Mouse (Mus musculus): ENCODE measurements around the gene Snrnp70.

The Snrnp70 gene

DNA sequence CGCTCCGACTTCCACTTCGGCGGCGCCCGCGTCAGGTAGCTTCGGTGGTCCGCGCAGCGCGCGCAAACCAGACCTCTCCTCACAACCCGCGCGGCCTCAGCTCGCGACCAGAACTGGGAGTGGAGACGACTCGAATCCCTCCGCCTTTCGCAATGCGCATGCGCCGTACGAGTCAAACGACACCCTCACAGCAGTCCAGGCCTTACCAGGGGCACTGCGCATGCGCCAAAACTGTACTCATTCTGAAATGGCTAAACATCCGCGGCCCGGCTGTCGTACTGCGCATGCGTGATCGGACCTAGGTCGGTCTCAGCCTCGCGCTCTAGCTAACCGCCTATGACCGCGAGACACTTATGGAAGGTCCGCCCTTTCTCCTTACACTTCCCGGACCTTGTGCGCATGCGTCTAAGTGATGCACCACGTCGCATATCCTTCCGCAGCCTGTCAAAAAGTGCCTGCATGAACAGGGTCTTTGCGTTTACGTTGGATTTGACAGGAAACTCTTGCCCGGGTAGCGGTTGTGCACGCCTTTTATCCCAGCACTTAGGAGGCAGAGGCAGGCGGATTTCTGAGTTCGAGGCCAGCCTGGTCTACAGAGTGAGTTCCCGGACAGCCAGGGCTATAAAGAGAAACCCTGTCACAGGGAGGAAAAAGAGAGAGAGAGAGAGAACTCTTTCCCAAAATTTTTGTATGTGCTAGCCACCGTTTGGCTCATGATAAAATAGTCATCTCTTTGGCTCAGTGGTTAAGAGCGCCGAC lies at the start of gene Snrnp70:
Gene Snrnp70 (minus strand): TSS at position 165 of the 759 bp plus-strand sequence.
- peak; percentile 100 for DNase-seq (ENCODE audit: low spot score)

DNA sequence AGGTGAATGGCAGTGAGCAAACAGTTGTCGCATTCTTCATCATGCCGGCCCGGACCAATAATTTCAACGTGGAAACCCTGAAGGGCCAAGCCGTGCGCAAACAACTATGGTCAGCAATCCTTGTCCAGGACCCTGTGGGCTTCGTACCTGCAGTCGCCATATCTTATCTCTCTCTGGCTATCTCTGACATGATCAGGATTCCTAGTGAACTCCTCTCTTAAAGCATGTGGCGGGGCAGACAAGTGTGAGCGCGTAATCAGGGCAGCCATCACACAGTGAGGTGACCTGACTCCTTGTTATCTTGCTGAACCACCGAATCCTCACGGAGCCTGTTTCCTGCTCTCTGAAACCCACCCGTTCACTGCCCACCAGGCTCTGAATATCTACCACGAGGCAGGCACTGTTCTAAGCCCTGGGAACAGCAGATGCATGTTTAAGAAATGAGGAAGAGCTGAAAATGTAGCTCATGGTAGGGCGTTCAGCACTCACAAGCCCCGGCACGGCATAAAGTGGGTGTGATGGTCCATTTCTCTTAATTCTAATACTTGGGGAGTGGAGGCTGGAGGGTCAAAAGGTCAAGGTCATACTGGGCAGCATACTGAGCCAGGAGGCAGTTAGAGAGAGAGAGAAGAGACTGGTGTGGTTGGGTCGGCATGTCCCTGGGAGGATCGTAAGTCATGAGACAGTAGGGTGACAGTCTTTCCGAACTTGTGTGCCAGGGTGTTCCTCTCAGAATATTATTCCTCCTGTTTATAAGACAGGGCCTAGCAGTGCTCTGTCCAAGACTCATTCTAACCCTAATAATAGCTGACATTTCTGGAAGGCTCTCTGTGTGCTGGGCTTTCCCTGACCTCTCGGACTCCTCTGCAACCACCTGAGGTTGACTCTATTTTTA lies 48.2 kb upstream of the Snrnp70 start:
- no peak for DNase-seq (ENCODE audit: low spot score)

DNA sequence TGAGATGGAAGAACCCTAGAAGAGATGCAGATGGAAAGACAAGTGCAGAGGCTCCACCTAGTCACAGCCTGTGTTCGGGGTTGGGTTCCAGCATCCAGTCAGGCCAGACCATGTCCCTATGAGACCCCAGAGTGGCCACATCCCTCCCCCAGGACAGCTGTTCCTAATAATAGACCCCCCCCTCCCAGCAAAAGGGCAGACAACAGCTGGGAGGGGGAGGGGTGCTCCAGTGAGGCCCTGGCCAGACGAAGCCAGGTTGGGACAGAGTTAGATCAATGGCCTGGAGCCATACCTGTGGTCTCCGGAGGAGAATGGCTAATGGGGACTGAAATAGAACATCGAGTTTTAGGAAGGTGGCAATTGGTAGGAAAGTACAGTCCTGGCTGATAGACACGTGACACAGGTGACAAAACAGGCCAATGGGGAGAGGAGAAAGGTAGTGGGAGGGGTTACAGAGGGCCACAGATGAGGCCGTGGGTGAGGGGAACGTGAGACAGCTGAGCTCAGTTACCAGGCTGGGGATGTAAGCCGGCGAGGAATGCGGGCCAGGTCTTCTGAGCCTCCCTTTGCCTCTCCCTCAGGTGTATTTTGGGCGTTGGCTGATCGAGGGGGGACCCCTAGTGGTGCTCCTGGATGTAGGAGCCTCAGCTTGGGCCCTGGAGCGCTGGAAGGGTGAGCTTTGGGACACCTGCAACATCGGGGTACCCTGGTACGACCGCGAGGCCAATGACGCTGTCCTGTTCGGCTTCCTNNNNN lies 42.2 kb upstream of the Snrnp70 start, which contains the start of gene Ruvbl2:
Gene Ruvbl2 (minus strand): TSS at position 576 of the 756 bp plus-strand sequence.
- no peak for DNase-seq (ENCODE audit: low spot score)

DNA sequence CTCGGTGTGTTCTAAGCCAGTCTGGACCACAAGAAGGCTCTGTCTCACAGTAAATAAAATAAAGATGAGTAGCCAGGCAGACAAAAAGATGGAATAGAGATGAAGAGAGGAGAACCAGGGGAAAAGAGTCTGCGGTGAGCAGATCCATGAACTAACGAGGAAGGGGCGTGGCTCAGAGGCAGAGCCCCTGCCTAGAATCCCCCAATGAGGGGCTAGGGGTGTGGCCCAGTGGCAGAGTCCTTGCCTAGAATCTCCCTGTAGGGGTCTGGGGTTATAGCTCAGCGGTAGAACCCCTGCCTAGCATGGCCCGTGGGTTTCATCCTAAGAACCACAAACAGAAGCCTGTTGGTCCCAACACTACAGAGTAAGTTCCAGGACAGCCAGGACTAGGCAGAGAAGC lies 41.5 kb upstream of the Snrnp70 start:
- no peak for DNase-seq (ENCODE audit: low spot score)

DNA sequence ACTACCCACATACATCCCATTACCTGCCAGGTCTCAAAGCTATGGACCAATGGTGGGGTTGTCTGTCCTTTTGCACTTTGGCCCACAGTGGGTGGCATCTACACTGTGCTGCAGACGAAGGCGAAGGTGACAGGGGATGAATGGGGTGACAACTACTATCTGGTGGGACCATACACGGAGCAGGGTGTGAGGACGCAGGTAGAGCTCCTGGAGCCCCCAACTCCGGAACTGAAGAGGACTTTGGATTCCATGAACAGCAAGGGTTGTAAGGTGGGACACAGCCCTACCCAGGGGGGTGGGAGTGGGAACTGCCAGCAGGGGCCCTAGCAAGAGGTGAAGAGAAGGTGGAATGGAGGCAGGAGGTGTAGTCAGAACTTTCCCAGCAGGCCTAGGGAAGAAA lies 40.9 kb upstream of the Snrnp70 start:
- DNase-seq (ENCODE audit: low spot score): no peak

DNA sequence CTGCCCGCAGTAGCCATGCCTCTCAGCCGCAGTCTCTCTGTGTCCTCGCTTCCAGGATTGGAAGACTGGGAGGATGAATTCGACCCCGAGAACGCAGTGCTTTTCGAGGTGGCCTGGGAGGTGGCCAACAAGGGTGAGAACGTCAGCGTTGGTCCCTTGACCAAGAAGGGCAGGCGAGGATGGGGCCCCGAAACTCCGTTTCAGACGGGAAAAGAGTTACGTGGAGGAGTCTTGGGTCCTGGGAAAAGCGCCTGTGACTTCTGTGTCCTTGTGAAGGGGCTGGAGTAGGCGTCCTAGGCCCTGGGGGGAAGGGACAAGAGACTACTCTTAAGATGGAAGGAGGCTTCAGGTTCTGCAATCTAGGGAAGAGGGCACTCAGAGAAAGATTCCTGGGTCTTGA lies 39.5 kb upstream of the Snrnp70 start:
- DNase-seq (ENCODE audit: low spot score): no peak

DNA sequence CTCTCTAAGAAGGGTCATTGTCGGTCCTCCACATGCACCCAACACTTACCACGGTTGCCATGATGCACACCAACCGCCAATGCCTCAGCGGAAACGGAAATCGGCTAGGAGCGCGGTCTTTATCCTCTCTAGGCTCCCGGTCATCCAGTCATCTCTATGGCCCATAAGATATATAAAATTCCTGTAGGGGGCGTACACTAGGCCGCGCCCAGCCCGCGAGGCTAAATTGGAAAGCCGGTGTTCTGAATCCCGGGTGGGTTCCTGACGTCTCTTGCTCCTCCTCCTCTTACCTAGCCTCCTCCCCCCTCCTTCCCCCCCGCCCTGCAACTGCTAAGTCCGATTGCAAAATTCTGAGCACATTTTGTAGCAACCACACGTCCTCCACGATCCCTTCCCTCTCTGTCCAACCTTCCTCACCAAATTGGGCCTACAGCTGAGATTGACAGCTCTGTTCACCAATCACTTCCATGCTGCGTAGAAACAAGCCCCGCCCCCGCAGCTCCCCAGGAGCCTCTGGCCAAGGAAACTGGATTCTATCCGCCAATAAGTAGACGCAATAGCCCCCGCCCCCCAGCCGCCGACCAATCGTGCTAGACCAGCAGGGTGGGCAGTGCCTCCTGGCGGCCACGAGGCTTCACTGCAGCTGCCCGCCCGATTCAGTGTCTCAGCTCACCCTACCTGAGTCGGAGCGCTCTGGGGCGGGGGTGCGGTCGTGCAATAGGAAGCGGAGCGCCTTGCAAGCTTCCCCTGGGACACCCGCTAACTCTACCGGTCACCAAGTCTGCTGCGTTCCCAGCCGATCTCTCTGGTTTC lies 38.9 kb upstream of the Snrnp70 start, which contains the start of gene Gys1:
Gene Gys1 (plus strand): TSS at position 642 of the 813 bp plus-strand sequence.
- peak; percentile 100 for DNase-seq (ENCODE audit: low spot score)

DNA sequence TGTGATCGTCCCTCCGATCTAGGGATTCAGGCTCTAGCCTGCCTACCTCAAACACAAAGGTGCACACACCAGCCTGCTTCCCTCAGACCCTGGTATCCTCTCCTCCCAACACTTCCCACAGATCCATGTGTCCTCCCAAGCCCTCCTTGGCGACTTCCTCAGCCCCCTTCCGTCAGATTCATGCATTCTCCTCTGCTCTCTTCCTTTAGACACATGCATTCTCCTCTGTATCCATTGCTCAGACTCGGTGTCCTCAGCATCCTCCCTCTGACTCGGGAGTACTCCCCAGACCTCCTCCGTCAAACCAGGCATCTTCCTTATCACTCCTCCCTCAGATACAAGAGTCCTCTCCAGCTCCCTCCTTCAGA lies 38.3 kb upstream of the Snrnp70 start:
- no peak for DNase-seq (ENCODE audit: low spot score)

DNA sequence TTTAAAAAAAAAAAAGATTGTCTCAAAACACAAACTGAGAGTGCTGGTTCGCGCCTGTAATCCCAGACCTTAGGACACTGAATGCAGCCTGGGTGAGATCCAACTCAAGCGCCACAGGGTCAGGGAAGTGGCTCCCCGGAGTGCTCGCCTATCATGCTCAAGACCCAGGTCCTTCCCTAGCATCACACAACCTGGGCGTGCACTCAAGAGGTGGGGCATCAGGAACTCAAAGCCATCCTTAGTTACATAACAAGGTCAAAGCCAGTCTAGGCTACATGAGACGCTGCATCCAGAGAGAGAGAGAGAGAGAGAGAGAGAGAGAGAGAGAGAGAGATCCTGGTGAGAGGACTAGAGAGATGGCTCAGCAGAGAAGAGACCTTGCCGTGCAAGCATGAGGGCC lies 31.0 kb upstream of the Snrnp70 start:
- no peak for DNase-seq (ENCODE audit: low spot score)

DNA sequence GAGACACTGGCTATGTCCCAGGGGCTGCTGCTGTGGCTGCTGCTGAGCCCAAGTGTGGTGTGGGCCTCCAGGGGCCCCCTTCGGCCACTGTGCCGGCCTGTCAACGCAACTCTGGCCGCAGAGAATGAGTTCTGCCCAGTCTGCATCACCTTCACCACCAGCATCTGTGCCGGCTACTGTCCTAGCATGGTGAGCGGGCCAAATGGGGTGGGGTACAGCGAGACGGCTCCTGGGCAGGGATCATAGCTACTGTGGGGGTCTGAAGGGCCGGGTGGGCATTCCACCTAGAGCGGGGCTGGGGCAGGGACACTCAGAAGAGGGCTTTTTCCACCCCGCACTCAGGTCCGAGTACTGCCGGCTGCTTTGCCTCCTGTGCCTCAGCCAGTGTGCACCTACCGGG lies 25.7 kb upstream of the Snrnp70 start:
- DNase-seq (ENCODE audit: low spot score): no peak

DNA sequence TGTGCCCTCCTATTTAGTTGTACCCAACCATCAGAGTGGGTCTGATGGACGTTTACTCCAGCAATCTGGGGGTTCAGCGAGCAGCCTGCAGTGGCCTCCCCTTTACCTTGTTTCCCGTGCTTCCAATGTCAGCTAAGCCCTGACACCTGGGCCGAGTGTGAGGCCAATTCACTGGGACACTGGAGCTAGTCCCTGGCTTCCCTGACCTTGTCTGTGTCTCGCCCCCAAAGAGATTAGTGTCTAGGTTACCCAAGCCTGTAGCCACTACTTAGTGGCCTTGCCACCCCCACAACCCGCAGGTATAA lies 25.0 kb upstream of the Snrnp70 start, which contains the start of gene Lhb:
Gene Lhb (plus strand): TSS at position 206 of the 305 bp plus-strand sequence.
- DNase-seq (ENCODE audit: low spot score): no peak

DNA sequence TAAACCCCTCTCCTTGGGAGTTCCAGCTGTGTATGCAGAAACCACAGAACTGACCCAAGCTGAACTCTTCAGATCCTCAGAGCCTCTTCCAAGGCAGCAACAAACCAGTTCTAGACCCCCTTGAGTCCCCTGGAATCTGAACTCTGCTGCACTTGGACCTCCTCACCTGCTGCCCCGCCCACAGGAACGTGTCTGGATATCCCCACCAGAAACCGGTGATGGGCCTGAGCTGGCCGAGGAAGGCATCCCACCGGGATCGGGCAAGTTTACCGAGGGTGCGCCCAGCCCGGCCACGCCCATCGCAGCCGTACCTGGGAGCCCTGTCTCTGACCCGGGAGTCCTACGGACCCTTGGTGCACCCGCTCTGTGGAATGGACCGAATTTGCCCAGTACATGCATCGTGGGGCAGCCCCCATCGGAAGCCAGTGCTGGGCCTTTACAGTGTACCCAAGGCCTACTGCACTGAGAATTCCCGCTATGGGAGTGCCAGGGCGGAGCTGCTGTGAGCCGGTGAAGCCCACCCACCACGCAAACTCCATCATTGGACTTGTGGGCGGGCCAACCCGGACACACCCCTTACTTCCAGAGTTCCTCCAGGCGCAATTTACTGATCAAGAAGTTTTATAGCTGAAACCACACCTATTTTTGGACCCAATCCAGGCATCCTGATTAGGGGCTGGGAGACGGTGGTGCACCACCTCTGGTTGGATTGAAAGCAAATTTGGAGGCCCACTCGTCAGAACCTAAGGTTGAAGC lies 24.5 kb upstream of the Snrnp70 start:
- DNase-seq (ENCODE audit: low spot score): no peak

DNA sequence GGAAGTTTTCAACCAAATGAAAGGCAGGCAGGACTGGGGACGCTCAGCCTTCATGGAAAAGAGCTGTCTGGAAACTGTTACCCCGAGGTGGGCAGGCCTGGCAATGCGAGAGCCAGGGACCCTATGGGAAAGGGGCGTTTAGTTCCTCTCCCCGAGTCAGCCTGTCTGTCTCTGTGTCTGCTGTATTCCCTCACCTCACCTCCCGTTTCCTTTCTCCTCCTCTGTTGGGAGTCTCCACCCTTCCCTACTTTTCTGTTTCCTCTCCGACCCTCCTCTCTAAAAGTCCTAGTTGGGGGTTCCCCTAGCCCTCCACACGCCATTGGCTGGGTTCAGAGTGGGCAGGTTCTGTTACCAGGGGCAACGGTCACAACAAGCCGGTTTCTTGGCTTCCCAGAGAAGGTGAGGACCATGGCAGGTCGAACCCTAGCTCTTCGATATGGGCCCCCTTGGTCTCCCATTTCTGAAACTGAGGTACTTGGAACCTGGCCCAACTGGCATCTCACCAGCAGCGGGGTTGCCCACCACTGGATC lies 22.5 kb upstream of the Snrnp70 start:
- DNase-seq (ENCODE audit: low spot score): no peak

DNA sequence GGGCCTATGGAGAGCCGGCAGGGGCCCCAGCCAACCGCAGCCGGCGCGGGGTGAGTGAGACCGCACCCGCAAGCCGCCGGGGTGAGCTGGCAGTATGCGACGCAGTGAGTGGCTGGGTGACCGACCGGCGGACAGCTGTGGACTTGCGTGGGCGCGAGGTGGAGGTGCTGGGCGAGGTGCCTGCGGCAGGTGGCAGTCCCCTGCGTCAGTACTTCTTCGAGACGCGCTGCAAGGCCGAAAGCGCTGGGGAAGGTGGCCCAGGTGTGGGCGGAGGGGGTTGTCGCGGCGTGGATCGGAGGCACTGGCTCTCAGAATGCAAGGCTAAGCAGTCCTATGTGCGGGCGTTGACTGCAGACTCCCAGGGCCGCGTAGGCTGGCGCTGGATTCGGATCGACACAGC lies 20.1 kb upstream of the Snrnp70 start:
- no peak for DNase-seq (ENCODE audit: low spot score)

DNA sequence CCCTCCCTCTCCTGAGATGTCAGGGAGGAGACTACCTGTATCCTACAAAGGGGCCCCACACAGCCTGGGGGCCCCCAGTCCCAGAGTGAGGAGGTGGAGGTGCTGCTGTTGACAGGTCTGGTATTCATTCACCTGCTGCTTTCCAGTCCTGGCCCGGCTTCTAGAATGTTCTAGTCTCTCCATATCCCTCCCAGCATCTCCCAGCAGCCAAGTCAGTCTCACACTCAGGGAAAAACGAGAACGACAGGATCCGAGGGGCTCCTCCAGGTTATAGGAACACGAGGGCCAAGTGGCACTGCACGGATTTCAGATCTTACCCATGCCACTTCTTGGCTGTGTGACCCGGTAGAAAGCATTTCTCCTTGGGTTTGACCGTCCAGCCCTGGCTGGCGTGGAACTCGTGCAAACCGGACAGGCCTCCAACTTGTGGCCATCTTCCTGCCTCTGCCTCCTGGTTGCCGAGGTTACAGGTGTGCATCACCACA lies 19.2 kb upstream of the Snrnp70 start:
- no peak for DNase-seq (ENCODE audit: low spot score)

DNA sequence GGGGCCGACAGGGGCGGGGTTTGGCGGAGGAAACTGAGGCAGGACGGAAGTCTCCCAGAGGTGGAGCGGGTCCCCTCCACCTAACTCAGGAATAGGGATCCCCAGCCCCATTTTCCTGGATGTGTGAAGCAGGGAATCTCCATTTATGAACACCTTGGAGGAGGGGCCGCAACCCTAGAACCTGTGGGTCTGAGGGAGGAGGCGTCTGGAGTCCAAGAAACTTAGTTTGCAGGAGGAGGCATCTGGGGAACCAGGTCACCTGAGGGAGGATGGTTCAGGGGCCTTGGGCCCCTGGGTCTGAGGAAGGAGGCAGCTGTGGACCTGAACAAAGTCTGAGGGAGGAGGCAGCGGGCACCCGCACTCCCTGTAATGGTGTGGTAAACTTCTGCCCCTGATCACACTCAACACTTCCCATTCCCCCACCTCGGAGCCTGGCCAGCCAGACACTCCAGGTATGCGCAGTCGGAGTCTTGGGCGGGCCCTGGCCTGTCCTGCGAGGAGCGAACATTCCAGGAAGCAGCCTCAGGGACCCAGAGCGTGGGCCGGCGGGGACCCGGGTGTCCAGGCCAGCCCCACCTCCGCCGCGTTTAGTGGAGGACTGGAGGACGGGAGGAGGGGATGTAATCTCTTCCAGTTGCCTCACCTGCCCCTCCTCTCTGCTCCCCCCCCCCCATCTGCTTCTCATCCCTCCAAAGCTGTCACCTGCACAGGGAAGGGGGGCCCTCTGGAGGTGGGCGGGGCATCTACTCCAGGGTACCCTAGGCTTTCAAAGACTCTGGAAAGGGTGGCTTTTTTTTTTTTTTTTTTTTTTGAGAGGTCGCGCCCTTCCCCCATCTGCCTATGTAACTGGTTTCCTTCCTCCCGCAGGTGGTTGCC lies 18.6 kb upstream of the Snrnp70 start:
- DNase-seq (ENCODE audit: low spot score): no peak

DNA sequence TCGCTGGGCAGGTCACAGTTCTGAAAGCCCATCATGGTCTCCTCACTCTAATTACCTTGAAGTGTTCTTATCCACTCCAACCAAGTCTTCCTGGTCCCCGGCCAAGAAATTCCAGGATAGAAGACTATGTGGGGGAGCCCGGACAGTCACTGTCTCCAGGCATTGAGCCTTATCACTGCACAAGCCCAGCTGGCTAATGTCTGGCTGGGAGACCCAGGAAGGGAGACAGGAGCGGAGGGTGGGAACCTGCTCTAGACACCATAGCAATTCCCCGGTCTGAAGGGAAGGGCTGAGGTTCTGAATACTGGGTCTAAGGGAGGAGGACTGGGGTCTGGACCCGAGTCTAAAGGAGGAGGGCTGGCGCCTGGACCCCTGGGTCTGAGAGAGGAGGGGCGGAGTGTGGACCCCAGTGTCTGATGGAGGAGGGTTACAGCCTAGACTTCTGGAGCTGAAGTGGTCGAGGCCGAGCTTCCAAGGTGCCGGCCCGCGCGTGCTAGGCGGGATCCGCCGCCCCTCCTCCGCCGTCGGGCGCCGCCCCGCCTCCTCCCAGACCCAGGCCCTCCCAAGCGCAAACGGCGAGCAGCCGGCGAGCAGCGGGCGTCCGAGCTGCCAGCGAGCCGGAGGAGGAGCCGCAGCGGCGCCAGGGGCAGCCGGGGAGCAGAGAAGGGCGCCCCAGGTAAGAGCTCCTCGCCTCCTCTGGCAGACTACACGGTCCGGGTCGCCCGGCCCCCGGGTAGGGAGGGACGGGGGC lies 17.7 kb upstream of the Snrnp70 start, which contains the start of gene Ntf5:
Gene Ntf5 (plus strand): TSS at position 583 of the 751 bp plus-strand sequence.
- no peak for DNase-seq (ENCODE audit: low spot score)

DNA sequence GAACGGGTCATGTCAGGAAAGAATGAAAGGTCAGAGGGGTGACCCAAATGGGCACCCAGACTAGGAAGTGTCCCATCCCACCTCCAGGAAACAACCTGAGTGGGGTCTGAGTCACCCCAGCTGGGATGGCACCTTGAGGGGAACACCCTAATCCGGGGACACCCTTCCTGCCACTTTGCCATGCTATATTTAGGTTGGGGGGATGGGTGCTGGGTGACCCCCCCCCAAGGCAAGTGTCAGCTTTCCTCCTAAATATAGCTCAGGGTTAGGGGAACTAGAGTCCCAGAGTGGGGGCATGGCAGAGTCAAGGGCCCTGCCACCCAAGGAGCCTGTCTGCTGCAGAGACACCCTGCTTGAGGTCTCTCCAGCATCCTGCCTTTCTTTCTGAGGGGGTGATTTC lies 16.9 kb upstream of the Snrnp70 start:
- DNase-seq (ENCODE audit: low spot score): no peak
